Mouse (Mus musculus) cerebellum, adult 11 months (tissue): ENCODE data around the gene Tenm4.

Experiments used
- DNase-seq: peaks from one replicate; pipeline ENCODE4 v3.0.0; 2022

Gene Tenm4

DNA sequence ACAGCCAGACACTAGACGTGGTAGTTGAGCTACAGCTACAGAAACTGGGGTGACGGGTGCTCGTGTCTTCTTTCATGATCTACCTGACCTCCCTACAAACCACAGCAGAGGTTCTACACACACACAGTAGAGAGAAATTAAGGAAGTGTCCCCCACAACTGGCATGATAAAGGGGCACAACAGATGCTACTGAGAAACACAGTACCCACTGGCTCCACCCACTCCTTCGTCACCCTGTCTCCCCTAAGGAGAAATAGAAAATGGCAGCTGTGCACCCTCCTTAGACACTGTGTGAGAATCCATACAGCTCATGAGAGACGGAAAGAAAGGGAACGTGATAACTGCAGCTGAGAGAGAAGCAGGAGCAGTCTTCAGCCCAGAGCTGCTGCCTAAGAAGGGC, 708.5 kb downstream of the Tenm4 start:
- no peak for DNase-seq

DNA sequence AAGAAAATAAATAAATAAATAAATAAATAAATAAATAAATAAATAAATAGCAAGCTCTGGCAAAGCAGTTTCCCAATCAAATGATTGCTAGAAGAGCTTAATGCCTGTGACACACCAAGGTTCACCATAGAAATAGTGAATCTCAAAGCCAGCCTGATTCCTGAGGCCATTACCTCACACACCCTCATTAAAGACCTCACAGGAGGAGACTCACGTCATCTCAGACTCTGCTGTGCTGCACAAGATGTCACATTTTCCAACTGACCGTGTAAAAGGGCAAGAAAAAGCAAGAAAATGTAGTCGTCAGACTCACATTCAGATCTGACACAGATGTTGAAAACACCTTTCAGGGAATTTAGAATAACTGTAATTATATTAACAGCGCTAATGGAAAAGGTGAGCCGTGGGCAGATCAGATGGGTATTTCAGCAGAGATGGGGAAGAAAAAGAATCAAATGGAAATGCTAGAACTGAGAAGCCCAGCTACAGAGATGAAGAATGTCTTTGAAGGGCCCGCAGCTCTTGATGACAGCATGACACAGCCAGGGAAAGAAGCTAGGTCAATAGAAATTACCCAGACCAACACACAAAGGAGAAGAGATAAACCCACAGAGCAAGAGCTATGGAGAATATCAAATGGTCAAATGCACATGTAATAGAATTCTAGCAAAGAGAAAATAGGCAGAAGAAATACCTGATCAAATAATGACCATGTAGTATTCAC, 709.3 kb downstream of the Tenm4 start:
- DNase-seq = no peak

GRCm38 (mm10) chr7:96883297-96883696, 712.3 kb downstream of the Tenm4 start:
- DNase-seq = no peak

DNA sequence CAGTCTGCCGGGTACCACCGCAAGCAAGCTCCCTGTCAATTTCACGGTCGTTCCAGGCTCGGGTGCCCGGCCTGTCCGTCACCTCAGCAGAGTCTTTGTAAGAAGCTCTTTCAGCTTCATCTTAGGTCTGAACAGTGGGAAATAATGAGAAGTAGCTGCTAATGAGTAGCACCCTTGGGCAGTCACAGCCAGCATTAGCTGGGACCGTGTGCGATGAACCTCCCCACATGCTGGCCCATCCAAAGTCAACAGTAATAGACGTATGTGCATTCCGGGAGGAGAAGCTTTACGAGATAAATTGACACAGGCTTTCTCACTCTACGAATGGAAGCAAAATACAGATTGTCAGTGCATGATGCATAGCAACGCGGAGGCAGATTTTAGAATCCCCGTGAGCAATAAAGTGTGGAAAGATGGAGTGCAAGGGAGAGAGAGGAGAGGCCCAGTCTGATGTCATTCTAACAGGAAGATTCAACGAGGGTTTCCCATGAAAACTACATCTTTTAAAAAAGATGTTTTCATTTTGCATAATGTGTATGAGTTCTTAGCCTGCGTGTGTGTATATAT, 716.1 kb downstream of the Tenm4 start:
- DNase-seq = no peak

DNA sequence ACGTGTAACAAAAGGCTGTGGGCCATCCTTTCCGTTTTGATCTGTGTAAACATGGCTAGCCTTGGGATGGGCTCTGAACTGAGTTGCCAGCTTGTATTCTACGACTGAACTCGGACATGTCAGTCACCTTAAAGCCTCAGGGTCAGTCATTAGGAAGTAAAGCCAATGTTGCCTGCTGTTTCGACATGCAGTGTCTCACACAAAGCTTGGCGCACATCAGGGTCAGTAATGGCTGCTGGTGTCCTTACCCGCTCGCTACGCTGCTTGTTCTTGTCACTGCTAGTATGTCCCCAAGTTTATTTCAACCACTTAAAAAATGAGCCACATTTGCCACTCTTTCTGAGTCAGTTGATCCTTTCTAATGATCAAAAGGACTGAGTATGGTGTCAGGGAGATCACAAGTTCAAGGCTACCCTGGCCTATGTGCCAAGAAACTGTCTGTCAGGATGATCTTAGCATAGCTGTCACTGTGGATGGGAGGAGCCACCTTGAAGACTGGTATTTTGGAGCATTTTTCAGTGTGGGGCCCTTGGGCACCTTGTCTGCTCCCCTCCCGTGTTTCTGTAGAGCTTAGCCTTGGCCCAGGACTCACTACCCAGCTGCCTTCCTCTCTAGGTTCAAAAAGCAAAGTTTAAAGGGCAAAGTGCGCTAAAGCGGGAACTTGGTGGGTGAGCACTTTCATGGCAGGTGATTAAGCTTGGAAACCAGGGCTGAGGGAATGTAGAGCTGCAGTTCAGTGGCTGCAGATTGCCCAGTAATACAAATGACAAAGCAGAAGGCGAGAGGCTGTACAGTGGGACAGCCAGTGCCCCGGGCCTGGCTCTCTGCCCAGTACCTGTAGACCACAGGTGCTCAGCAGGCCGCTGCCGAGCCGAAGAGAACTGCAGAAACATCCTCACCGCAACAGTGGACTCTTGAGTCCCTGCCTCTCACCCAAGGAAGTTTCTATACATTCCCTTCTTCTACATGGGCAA, 718.3 kb downstream of the Tenm4 start:
- no peak for DNase-seq

GRCm38 (mm10) chr7:96890035-96890621, 719.1 kb downstream of the Tenm4 start:
- DNase-seq = no peak

DNA sequence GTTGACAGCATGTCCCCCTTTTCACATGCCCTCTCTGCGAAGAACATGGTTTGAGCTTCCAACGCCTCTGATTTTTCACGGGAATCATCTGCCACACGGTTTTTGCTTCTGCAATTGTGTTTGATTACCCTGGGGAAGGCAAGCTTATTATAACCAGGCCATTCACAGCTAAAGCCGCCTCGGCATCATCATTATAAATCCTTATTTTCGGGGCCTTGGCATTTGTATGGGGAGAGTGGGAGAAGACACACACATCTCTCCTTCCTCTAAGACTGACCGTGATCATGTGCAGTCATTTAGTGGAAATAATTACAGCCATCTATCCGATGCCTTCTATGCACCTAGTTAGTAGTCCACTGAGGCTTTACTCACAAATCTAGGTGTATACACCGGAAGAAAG, 719.9 kb downstream of the Tenm4 start:
- DNase-seq = no peak

- DNase-seq = no peak
Measured at GRCm38 (mm10) chr7:96899036-96899569, 728.1 kb downstream of the Tenm4 start.

- DNase-seq = no peak
Measured at GRCm38 (mm10) chr7:96902183-96902582, 731.1 kb downstream of the Tenm4 start.

DNA sequence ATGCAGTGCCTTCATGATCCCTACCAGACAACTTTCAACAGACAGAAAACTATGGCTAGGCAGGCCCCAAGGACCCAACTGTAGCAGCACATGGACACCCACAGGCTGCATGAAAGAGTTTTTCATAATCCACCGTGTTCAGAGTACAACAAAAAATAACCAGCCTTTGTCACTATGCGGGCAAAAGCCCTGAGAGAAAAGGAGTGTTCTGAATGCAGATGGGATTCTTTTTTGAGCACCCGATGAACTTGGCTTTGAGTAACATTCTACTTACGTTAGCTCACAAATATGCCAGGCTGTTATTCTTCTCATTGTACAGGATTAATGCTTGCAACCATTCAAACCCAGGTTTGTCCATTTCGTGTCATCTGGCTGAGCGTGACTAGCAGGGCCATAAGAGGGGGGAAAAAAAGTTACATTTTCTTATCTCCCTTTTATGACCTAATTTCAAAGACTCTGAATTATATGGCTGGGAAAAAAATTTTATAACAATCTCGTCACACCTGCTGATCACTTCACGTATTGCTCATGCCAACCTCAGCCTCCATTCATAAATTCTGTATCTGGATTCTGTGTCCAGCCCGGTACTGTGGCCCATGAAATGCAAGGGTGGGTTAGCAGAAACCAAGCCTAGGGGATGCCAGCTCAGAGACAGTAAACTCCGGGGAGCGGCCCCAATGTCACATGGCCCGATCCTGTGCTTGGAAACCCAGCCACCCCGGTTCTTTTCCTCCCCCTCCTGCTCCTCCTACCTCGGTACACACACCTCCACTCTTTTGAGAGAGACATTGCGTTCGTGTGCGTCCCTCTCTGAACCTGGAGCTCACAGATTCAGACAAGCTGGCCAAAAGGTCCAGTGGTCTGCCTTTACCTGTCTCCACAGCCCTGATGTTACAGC, 732.3 kb downstream of the Tenm4 start:
- DNase-seq = no peak

DNA sequence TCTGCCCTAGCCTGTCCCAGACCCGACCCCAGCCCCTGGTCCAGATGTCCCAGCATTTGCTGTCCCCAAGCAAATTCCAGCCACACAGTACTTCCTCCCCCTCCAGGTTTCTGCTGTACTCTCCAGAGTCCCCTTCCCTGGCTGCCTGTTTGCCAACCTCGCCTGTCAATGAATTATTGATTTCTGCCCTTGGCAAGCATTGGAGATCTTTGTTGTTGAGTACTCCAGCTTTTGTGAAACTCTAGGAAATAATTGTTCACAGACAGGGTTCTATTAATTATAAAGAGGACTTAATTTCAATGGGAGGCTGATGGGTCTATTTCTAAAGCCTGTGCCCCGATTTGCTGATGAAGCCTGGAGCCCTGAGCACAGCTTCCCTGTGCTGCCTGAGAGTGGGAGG, 733.4 kb downstream of the Tenm4 start:
- no peak for DNase-seq

DNA sequence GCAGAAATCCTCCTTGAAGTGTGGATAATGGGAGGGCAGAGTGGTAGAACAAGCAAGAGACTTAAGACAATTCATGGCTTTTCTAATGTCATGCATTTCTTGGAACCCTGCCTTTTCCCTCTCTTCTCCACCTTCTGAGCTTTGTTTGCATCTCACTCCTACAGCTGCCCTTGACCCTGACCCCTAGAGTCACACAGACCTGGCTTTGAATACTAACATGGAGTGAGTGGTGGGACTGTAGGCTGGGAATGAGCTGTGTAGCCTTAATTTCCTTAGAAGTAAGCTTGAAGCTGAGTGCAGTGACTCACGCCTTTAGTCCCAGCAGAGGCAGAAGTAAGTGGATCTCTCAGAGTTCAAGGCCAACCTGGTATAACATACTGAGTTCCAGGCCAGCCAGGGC, 733.9 kb downstream of the Tenm4 start:
- no peak for DNase-seq

DNA sequence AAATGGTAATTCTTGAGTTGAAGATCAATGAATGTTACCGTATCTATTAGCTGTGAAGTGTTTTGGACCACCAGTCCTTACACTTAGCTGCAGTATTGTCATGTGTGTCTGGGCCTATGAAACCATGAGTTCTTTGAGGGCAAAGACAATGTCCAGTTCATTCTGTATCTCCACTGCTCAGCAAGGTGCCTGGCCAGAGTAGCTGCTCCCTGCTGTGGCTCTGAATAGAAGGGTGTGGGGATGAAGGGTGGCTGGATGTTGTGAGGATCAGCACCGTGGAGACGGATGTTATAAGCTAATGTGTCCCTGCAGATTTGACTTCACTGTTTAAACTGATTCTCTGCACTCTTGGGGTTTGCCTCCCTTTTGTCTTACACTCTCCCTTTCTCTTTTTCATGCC, 734.4 kb downstream of the Tenm4 start:
- DNase-seq = no peak

DNA sequence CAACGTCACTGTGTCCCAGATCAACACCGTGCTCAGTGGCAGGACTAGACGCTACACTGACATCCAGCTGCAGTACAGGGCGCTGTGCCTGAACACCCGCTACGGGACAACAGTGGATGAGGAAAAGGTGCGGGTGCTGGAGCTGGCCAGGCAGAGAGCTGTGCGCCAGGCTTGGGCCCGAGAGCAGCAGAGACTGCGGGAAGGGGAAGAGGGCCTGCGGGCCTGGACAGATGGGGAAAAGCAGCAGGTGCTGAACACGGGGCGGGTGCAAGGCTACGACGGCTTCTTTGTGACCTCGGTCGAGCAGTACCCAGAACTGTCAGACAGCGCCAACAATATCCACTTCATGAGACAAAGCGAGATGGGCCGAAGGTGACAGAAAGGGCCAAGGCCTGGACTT, 735.2 kb downstream of the Tenm4 start:
- no peak for DNase-seq

- DNase-seq = no peak
Measured at GRCm38 (mm10) chr7:96907971-96908680, 737.1 kb downstream of the Tenm4 start.

DNA sequence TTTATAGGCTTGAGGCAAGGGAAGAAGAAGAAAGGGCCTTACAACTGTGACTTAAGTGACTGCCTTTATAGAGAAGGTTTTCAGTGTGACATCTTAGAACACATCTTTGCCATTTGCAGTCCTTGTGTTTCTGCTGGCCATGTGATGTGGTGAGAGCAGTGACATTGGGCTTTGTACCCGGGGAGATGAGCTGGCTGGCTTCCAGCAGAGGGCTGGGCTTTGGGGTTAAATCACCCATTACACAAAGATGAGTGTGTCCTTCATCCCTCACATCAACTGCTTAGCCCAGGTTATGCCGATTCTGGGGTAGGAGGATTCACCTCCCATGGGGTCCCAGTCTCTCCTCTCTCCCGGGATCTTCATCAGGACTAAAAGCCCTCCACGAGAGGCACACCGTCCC, 738.8 kb downstream of the Tenm4 start:
- DNase-seq = no peak

GRCm38 (mm10) chr7:96910310-96910960, 739.4 kb downstream of the Tenm4 start:
- no peak for DNase-seq

- DNase-seq = peak; percentile 66
Measured at GRCm38 (mm10) chr7:96914031-96914430, 743.0 kb downstream of the Tenm4 start.

DNA sequence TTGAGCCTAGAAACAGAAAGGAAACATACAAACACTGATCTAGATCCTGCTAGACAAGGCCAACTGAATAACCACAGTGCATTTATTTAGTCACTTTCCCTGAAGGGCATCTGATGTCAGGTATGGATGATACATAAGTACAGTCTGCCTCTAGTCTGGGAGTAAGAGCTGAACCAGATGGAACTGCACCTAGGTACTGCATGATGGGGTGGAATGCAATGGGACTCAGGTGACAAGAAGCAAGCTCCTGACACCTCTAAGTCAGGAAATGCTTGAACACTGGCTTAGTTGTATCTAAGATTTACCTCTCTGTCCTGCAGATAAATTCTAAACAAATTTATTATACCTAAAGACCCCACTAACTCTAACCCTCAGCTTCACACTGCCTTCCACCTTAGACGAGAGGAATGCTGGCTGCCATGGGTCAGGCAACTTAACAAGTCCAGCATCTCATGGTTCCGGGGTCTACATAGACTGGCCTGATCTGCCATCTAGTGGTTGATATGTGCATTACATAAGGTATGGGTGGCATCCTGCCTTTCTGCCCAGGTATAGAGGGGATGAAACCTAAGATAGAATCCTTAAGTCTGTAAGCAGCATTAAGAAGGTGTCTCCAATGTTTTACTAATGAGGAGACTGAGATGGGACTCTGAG, 744.5 kb downstream of the Tenm4 start:
- peak; percentile 46 for DNase-seq

GRCm38 (mm10) chr7:96920447-96921095, 749.5 kb downstream of the Tenm4 start:
- no peak for DNase-seq
